Mouse (Mus musculus) small intestine, adult 2 months (tissue): ENCODE data around the gene Nin. TPM values are rescaled to one million over a fixed set of nuclear protein-coding genes. Genes with fewer than 3 reads are reported as not detected.

Experiments
- H3K27ac ChIP-seq: fragments of 200-500 bp; 2 replicates; pipeline ENCODE4 v1.5.1; 2012; ENCODE audit warnings: low read depth, low read length, control low read depth, inconsistent platforms; ENCODE audit not compliant: insufficient read depth
- H3K27me3 ChIP-seq: fragments of 200-500 bp; 2 replicates; pipeline ENCODE4 v1.6.1; 2012; ENCODE audit warnings: mild to moderate bottlenecking, moderate library complexity, low read length, inconsistent platforms; ENCODE audit not compliant: control insufficient read depth, insufficient read depth
- H3K36me3 ChIP-seq: fragments of 200-500 bp; 2 replicates; pipeline ENCODE4 v1.6.1; 2012; ENCODE audit warnings: mild to moderate bottlenecking, low read length, control low read depth, inconsistent platforms; ENCODE audit not compliant: control insufficient read depth, insufficient read depth
- H3K4me1 ChIP-seq: fragments of 200-500 bp; 2 replicates; pipeline ENCODE4 v1.6.1; 2012; ENCODE audit warnings: low read length, inconsistent platforms, mixed read lengths; ENCODE audit not compliant: control insufficient read depth, insufficient read depth, insufficient read length
- H3K4me3 ChIP-seq: fragments of 200-500 bp; 2 replicates; pipeline ENCODE4 v1.5.1; 2012; ENCODE audit warnings: low read depth, mild to moderate bottlenecking, control low read depth, inconsistent platforms, low read length, moderate library complexity
- CTCF ChIP-seq: fragments of 200-500 bp; IDR thresholded peaks from 2 replicates; pipeline ENCODE4 v1.5.1; 2012; ENCODE audit warnings: low read depth, mild to moderate bottlenecking, control low read depth, inconsistent platforms, low read length, moderate library complexity, mixed read lengths; ENCODE audit not compliant: insufficient replicate concordance, insufficient read length; ENCODE audit errors: extremely low read depth
- POLR2A ChIP-seq: fragments of 200-500 bp; IDR thresholded peaks from 2 replicates; pipeline ENCODE4 v1.6.1; 2012; ENCODE audit warnings: low read depth, mild to moderate bottlenecking, control low read depth, inconsistent platforms, low read length, moderate library complexity
- WGBS: fragments of 180-500 bp; shearing (Covaris S2); methylation state at CpG from one replicate; pipeline ENCODE4 v1.1.7; 2018; 5-methylcytosine and 5-hydroxymethylcytosine counted together
- polyA plus RNA-seq: library from polyadenylated mRNA; depleted of rRNA; stranded (reverse); fragments of >200 nt; gene quantifications from 2 replicates; pipeline ENCODE4 v1.2.3, GENCODE M21; 2012

The Nin gene
- polyA plus RNA-seq, 1 experiment, result 4.0 TPM

- WGBS, result 82% methylated on average over 2 of the region's 2 CpGs
- H3K36me3 ChIP-seq, result no peaks in the 10 kb centered on the region
- no peak for TF ChIP-seq POLR2A
- TF ChIP-seq CTCF, result no peak
- H3K27ac ChIP-seq, result no peak overlapping the region
- H3K27me3 ChIP-seq, result no peaks in the 10 kb centered on the region
- no peak overlapping the region for H3K4me3 ChIP-seq
- H3K4me1 ChIP-seq, result peaks cover 10% of the 10 kb centered on the region
These were observed 5.4 kb downstream of the Nin start for GRCm38 (mm10) chr12:70108104-70108503.

- Histone ChIP-seq H3K4me3 (no peak overlapping the region), H3K36me3 (no peaks in the 10 kb centered on the region), H3K27me3 (no peaks in the 10 kb centered on the region), H3K27ac (no peak overlapping the region), H3K4me1 (peaks cover 13% of the 10 kb centered on the region; the same call in 1 of the 2 replicates)
- 84% methylated on average over 9 of the region's 9 CpGs for WGBS
- no peak for TF ChIP-seq POLR2A
- TF ChIP-seq CTCF, result no peak
These were observed 7.0 kb downstream of the Nin start for GRCm38 (mm10) chr12:70106508-70106907.

- peaks cover 13% of the 10 kb centered on the region; the same call in 1 of the 2 replicates for H3K4me1 ChIP-seq
- no peak for TF ChIP-seq POLR2A
- no peak for TF ChIP-seq CTCF
- H3K27me3 ChIP-seq, result no peaks in the 10 kb centered on the region
- H3K4me3 ChIP-seq, result no peak overlapping the region
- WGBS, result 74% methylated on average over 6 of the region's 6 CpGs
- no peaks in the 10 kb centered on the region for H3K36me3 ChIP-seq
- H3K27ac ChIP-seq, result no peak overlapping the region
These were observed 7.6 kb downstream of the Nin start for GRCm38 (mm10) chr12:70105885-70106284.

- WGBS, result 68% methylated on average over 5 of the region's 5 CpGs
These were observed 8.6 kb downstream of the Nin start for GRCm38 (mm10) chr12:70104776-70105420.

GRCm38 (mm10) chr12:70104199-70104598 is 9.3 kb downstream of the Nin start:
- TF ChIP-seq POLR2A (no peak), CTCF (no peak)
- H3K36me3 ChIP-seq, result no peaks in the 10 kb centered on the region
- H3K4me1 ChIP-seq, result peaks cover 6% of the 10 kb centered on the region; the same call in 1 of the 2 replicates
- no peak overlapping the region for H3K4me3 ChIP-seq
- H3K27ac ChIP-seq, result no peak overlapping the region
- 33% methylated on average over 4 of the region's 4 CpGs for WGBS
- no peaks in the 10 kb centered on the region for H3K27me3 ChIP-seq

More at GRCm38 (mm10) chr12:70104776-70105420, 8.6 kb downstream of the Nin start:
- H3K36me3 ChIP-seq, result no peaks in the 10 kb centered on the region
- TF ChIP-seq POLR2A (no peak), CTCF (no peak)
- H3K27me3 ChIP-seq, result no peaks in the 10 kb centered on the region
- H3K4me3 ChIP-seq, result no peak overlapping the region
- no peak overlapping the region for H3K27ac ChIP-seq
- peaks cover 6% of the 10 kb centered on the region; the same call in 1 of the 2 replicates for H3K4me1 ChIP-seq

- no peak for TF ChIP-seq POLR2A
- H3K4me3 ChIP-seq, result no peak overlapping the region
- H3K36me3 ChIP-seq, result no peaks in the 10 kb centered on the region
- WGBS, result 96% methylated on average over 4 of the region's 4 CpGs
- H3K27me3 ChIP-seq, result no peaks in the 10 kb centered on the region
- H3K27ac ChIP-seq, result no peak overlapping the region
- H3K4me1 ChIP-seq, result peaks cover 6% of the 10 kb centered on the region; the same call in 1 of the 2 replicates
These were observed 10.3 kb downstream of the Nin start for GRCm38 (mm10) chr12:70103257-70103656.

- H3K36me3 ChIP-seq, result no peaks in the 10 kb centered on the region
- peaks cover 6% of the 10 kb centered on the region; the same call in 1 of the 2 replicates for H3K4me1 ChIP-seq
- H3K27me3 ChIP-seq, result no peaks in the 10 kb centered on the region
- WGBS, result 41% methylated on average over 9 of the region's 9 CpGs
- TF ChIP-seq CTCF (no peak), POLR2A (no peak)
- H3K27ac ChIP-seq, result no peak overlapping the region
- no peak overlapping the region for H3K4me3 ChIP-seq
These were observed 11.1 kb downstream of the Nin start for GRCm38 (mm10) chr12:70102426-70102825.

GRCm38 (mm10) chr12:70101823-70102222 is 11.7 kb downstream of the Nin start:
- no peak overlapping the region for H3K4me3 ChIP-seq
- TF ChIP-seq POLR2A (no peak), CTCF (no peak)
- no peaks in the 10 kb centered on the region for H3K36me3 ChIP-seq
- H3K27me3 ChIP-seq, result no peaks in the 10 kb centered on the region
- 76% methylated on average over 5 of the region's 5 CpGs for WGBS
- H3K27ac ChIP-seq, result no peak overlapping the region
- peaks cover 6% of the 10 kb centered on the region; the same call in 1 of the 2 replicates for H3K4me1 ChIP-seq
